Mouse (Mus musculus) megakaryocyte, embryonic 14.5 days (primary cell): ENCODE measurements around the gene Cfap299.

ENCODE experiments used
- FLI1 ChIP-seq: IDR thresholded peaks from 2 replicates; pipeline ENCODE4 v1.6.1; 2012; ENCODE audit warnings: low read length, inconsistent platforms, mixed read lengths
- GATA1 ChIP-seq: IDR thresholded peaks from 3 replicates; pipeline ENCODE4 v1.6.1; 2012; ENCODE audit warnings: mixed read lengths, low read length, inconsistent platforms, borderline replicate concordance

DNA sequence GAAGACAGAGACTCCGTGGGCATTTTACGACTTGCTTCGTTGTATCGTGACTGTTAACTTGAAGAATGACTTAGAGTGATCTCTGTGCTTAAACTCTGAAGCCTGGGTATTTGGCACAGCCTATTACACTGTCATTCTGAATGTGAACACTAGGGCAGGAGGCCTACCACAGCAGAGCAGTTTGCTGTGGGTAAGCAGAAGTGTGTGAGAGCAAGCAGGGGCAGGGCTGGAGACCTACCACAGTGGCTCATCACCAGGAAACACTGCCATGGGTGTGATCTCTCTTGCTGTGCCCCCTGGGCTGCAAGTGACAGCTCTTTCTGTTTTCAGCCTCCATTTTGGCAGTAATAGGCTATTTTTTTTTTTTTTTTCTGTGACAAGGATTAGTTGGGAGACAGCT, 39.7 kb downstream of the Cfap299 start:
- TF ChIP-seq GATA1 = no peak
- TF ChIP-seq FLI1 = no peak
